Mouse (Mus musculus): ENCODE measurements around the gene Anxa5.

The Anxa5 gene

DNA sequence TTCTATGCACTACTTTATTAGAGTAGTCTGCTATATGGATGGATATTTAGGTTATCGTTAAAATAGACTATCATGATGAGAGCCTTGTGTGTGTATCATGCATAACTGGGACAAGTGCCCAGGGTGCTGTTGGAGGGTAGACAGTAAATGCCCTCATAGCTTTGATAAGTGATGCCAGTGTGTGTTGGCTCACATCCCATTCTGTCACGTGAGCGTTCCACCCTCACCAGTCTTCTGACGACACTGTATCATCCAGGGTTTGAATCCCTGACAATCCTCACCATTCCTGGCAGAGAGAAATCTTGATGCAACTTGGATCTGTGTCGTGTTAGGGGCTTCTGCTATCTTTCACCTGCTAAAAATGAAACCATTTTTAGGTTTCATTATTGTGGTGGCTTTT lies 29.2 kb downstream of the Anxa5 start:
- DNase-seq: no peak

DNA sequence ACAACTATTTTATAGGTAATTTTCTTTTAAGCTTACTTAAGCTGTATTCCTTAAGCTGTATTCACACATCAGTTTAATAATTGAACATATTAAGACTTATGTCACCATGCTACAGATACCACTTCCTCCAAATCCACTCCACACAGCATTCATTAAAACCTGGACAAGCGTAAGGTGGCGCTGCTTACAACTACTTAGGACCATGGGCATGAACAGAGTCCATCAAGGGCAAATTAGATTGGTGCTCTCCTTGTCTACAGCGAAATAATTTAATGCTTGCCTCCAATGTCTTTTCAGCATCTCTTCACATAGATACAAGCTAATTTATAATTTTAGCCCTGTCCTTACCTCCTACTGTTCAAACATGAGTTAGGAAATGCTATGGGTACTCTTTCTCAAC lies 29.7 kb downstream of the Anxa5 start:
- no peak for DNase-seq

DNA sequence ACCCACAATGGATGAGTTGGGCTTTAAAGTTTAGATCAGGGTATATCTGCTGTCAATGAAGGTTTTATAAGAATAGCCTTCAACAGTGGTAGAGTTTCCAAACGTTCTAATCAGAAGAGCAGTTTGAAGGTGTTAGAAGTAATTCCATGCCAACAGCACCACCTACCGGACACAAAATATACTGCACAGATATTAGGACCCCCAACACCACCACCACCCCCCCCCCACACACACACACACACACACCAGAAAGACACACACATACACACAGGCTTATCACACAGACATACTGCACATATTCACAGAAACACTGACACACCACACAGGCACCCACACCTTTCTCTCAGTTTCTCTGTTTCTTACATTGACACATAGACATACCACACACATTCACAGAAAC lies 33.3 kb downstream of the Anxa5 start:
- DNase-seq: peak; percentile 49

DNA sequence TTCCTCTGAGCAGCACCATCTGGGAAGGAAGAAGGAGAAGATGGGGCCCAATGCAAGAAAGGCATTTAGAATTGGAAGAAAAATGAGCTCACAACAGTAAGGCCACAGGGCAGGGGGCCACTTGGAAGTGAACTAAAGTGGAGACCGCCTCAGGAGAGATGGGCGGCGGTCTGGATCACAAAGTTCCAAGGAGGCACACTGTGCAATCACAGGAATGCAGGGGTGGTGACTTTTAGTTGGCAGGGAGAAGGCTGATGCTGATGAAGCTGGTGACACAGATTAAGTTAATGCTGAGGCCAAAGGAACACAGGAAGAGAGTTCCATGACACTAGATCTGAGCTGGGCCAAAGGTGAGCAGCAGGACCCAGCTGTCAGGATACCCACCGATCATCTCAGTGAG lies 35.4 kb downstream of the Anxa5 start:
- no peak for DNase-seq

DNA sequence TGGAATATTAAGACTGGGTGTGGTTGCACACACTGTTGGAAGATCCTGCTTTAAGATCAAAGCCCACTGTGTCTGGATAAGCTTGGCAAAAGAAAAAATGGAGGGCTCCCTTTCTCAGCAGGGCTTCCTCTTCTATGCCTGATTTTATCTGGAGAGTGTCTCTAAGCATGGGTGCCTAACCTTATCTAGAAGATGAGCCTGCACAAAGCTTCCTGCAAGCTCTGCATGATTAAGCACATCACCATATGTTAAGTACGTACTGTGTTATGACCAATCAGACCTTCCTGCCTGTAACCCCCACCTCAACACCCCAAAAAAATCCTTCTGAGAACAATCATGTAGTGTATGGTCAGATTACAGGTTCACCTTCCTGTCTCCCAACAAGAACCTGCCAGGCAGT lies 45.3 kb downstream of the Anxa5 start:
- no peak for DNase-seq

DNA sequence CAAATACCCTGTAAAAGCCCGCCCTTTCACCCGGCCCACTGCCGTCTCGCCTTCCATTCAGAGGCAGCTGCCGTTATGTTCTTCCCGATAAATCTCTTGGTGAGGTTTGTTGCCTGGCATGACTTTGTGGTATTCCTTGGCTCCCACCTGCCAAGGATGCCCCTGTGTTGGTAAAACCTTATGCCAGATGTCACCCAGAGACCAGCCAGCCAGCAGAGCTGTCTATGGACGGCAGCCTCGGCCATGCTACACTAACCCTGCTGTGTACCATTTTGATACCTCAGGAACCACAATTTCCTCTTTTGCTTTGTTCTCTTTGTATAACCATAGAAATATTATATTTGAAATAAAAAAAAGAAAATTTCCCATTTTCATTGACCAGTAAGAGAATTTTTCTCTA lies 48.3 kb downstream of the Anxa5 start:
- DNase-seq: no peak

DNA sequence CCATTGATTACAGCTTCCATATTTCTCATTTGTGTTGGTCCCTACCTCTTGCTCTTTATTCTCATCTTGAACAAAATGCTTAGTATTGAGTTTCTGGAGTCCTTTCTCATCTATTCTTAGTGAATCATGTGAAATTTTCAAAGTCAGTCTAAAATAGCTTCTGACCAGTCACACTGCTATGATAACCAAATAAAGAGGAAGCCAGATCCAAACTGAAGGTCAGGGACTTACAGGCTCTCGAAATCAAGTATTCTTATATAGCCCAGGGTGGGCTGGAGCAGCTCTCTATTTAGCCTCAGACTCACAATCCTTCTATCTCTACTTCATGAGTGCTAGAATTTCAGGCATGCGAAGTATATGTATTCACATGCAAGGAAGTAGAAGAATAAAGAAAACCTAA lies 66.2 kb downstream of the Anxa5 start:
- DNase-seq: no peak

DNA sequence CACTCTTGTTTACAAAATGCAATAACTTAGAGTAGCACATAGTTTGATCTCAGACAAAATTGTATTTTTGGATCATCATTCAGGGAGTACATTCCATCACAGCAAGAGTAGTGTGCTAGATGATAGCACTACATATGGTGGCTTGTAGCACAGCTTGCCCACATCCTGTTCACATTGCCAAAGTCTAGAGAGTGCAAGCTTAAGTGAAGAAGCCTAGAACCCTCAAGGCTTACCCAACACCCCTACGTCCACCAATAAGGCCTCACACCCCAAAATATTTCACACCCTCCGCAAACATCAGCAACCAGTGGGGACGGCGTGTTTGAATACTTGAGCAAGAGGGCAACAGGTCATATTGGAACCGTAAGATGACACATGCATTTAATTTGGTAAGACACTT lies 68.7 kb downstream of the Anxa5 start:
- DNase-seq: no peak

DNA sequence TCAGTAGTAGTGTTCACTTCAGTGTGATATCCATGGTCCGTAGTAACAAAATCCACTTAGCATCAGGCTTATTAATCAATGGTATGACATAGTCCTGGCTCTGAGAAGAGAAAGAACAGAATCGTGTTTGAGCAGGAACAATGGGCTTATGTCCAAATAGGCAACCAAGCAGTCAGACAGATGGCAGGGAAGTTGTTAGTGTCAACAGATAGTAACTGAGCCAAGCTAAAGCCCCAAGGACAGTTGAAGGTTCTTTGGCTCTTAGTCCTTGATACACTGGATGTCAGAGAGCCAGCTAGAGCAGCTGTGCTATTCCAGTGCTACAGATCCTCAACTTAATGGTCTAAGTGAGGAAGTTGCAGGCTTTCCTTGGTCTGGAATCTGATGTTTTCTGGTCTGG lies 69.4 kb downstream of the Anxa5 start:
- no peak for DNase-seq

DNA sequence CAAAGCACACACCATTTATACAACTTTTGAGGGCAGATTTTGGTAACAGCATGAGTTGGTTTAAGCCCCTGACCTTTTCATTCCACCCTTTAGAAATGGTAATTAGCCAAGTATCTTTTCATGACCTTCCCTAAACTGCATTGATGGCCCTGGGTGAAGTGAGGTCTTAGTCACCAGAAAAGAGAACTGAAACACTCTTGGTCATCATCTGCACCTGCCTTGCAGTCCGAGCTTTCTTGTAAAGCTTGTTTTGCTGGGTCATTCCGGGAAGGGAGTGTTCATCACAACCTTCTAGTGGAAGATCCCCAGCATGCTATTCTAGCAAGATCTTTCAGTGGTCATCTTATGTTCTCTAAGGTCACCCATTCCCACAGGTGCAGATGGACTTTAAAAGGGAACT lies 73.8 kb downstream of the Anxa5 start:
- no peak for DNase-seq

DNA sequence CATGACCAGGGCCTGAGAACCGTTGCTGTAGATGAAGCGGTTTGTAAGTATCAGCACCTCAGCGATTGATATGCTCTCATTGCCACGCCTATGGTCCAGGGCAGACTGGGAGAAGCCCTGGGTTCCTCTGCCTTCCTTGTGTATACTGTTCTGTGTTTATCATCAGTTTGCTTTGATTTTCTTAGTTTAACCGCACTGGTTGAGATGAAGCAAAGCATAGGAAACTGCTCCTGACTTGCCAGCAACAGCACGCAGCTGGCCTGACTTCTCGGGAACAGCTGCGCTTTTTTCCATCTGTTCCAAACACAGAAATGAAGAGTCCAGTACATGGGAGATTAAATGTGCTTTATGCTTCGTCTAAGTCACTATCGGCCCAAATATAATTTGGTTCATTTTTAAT lies 75.0 kb downstream of the Anxa5 start:
- DNase-seq: no peak

Data from thymus, postnatal 14 days (tissue).